Mouse (Mus musculus) cerebellum, adult 2 months (tissue): ENCODE measurements at regions not wholly inside any gene's neighbourhood (a gene's known extent, or its start where the extent isn't known, plus 50 kb on each side); places are given as distances from the start of the nearest gene placed in this dataset.

Experiments used
- CTCF ChIP-seq: fragments of 200-500 bp; IDR thresholded peaks from 2 replicates; pipeline ENCODE4 v1.5.1; 2011; ENCODE audit warnings: low read depth, mild to moderate bottlenecking, control low read depth, low read length, moderate library complexity, borderline replicate concordance; ENCODE audit not compliant: insufficient read depth
- POLR2A ChIP-seq: fragments of 200-500 bp; IDR thresholded peaks from 2 replicates; pipeline ENCODE4 v1.6.1; 2011; ENCODE audit warnings: low read length, control low read depth, borderline replicate concordance; ENCODE audit not compliant: insufficient read depth

GRCm38 (mm10) chr11:42944573-42944972 is 91.0 kb upstream of the Gm9972 start:
- no peak for TF ChIP-seq CTCF
- no peak for TF ChIP-seq POLR2A
